Mouse (Mus musculus): ENCODE results near the gene Cd3d.
"Not testable (repeated sequence)": the region's sequence is repeated elsewhere in the genome, so short reads cannot be mapped to it uniquely, and the experiment has no call there.

The Cd3d gene

GRCm38 (mm10) chr9:44981676-44982075 lies at the start of gene Cd3d:
Gene Cd3d, plus strand, starts transcription at chr9:44981786.
- DNase-seq (ENCODE audit: low read depth, low spot score): no peak

- no peak for DNase-seq (ENCODE audit: low read depth, low spot score)
These were observed 39.8 kb upstream of the Cd3d start for GRCm38 (mm10) chr9:44941756-44942155.

- no peak for DNase-seq (ENCODE audit: low read depth, low spot score)
These were observed 39.2 kb upstream of the Cd3d start for GRCm38 (mm10) chr9:44942421-44942820.

- no peak for DNase-seq (ENCODE audit: low read depth, low spot score)
These were observed 35.3 kb upstream of the Cd3d start for GRCm38 (mm10) chr9:44946185-44946695.

- DNase-seq (ENCODE audit: low read depth, low spot score): no peak
These were observed 33.8 kb upstream of the Cd3d start for GRCm38 (mm10) chr9:44947836-44948235.

- no peak for DNase-seq (ENCODE audit: low read depth, low spot score)
These were observed 27.2 kb upstream of the Cd3d start for GRCm38 (mm10) chr9:44954432-44954831.

- peak; percentile 99 for DNase-seq (ENCODE audit: low read depth, low spot score)
These were observed 16.3 kb upstream of the Cd3d start, which contains the start of gene Ube4a for GRCm38 (mm10) chr9:44965126-44965832. Gene Ube4a, minus strand, starts transcription at chr9:44965600.

- DNase-seq (ENCODE audit: low read depth, low spot score): no peak
These were observed 15.6 kb upstream of the Cd3d start for GRCm38 (mm10) chr9:44965833-44966466.

GRCm38 (mm10) chr9:44966815-44967242 lies 14.8 kb upstream of the Cd3d start:
- DNase-seq (ENCODE audit: low read depth, low spot score): peak; percentile 26

GRCm38 (mm10) chr9:44967763-44968162 lies 13.8 kb upstream of the Cd3d start:
- DNase-seq (ENCODE audit: low read depth, low spot score): not testable (repeated sequence)

- DNase-seq (ENCODE audit: low read depth, low spot score): no peak
These were observed 12.1 kb upstream of the Cd3d start for GRCm38 (mm10) chr9:44969450-44969849.

- DNase-seq (ENCODE audit: low read depth, low spot score): no peak
These were observed 3.8 kb upstream of the Cd3d start for GRCm38 (mm10) chr9:44977813-44978212.

GRCm38 (mm10) chr9:44979806-44980205 lies 1.8 kb upstream of the Cd3d start:
- DNase-seq (ENCODE audit: low read depth, low spot score): no peak

- DNase-seq (ENCODE audit: low read depth, low spot score): no peak
These were observed 1.3 kb upstream of the Cd3d start, which contains the start of gene Cd3g for GRCm38 (mm10) chr9:44980242-44980641. Gene Cd3g, minus strand, starts transcription at chr9:44980431.

- DNase-seq (ENCODE audit: low read depth, low spot score): no peak
These were observed 482 bp upstream of the Cd3d start for GRCm38 (mm10) chr9:44981104-44981503.

GRCm38 (mm10) chr9:44982081-44982480 lies 495 bp downstream of the Cd3d start:
- no peak for DNase-seq (ENCODE audit: low read depth, low spot score)

GRCm38 (mm10) chr9:44982531-44982930 lies 945 bp downstream of the Cd3d start:
- DNase-seq (ENCODE audit: low read depth, low spot score): no peak

GRCm38 (mm10) chr9:44983001-44983400 lies 1.4 kb downstream of the Cd3d start:
- DNase-seq (ENCODE audit: low read depth, low spot score): no peak

GRCm38 (mm10) chr9:44985721-44986161 lies 4.2 kb downstream of the Cd3d start:
- no peak for DNase-seq (ENCODE audit: low read depth, low spot score)

- DNase-seq (ENCODE audit: low read depth, low spot score): no peak
These were observed 4.7 kb downstream of the Cd3d start for GRCm38 (mm10) chr9:44986242-44986781.

GRCm38 (mm10) chr9:44986976-44987375 lies 5.4 kb downstream of the Cd3d start:
- DNase-seq (ENCODE audit: low read depth, low spot score): no peak

GRCm38 (mm10) chr9:44991821-44992220 lies 10.2 kb downstream of the Cd3d start:
- DNase-seq (ENCODE audit: low read depth, low spot score): no peak
